Mouse (Mus musculus) kidney, adult 2 months (tissue): ENCODE results near the gene Trpc4ap.
A peak's percentile ranks its signal among the peaks of the same experiment; 100 is the strongest.

ENCODE experiments used
- CTCF ChIP-seq: fragments of 200-500 bp; conservative IDR thresholded peaks from 2 replicates; pipeline ENCODE4 v1.5.1; 2011; ENCODE audit warnings: low read depth, mild to moderate bottlenecking, control low read depth, low read length, moderate library complexity, mixed read lengths; ENCODE audit not compliant: insufficient read depth, insufficient read length
- POLR2A ChIP-seq: fragments of 200-500 bp; IDR thresholded peaks from one replicate; pipeline ENCODE4 v1.6.1; 2011; ENCODE audit warnings: low read depth, low read length, control low read depth

DNA sequence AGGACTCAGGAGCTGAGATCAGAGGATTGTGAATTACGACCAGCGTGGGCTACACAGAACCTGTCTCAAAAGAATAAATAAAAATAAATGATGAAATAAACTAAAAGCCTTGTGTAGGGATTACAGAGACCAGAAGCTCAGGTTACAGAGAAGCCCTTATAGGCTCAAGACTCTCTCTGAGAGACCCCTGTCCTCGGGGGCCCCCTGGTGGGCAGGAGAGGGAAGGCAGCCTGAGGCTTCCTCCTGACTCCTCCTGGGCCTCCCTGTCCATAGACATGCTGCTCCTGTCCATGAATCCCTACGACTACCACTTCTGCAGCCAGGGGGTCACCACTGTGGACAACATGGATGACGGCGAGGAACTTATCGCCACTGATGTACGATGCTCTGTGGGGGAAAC, 72.4 kb downstream of the Trpc4ap start:
- TF ChIP-seq POLR2A = no peak
- peak; percentile 78 for TF ChIP-seq CTCF
